Mouse (Mus musculus): ENCODE data around the gene Gm2832. TPM values are rescaled to one million over a fixed set of nuclear protein-coding genes. Genes with fewer than 3 reads are reported as not detected.
"Not testable (repeated sequence)": the region's sequence is repeated elsewhere in the genome, so short reads cannot be mapped to it uniquely, and the experiment has no call there.

Gene Gm2832
- not detected for total RNA-seq (2021)

DNA sequence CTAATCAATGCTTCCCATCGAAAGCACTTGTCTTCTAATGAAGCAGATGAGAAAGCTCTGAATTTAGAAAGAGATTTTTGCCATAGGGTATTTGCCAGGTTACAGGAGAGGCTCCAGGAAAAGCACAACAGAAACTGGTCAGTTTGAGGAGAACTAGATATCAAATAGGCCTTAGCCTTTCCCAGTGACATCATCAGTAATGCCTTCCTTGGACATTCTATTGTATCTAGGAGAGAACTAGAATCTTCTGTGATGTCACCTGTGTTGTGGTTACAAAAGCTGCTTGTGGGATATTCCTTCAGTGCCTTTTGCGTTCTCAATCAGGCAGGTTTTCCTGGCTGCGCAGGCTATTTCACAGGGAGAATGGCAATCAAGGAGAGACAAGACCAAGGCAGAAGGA, at the start of gene Gm2832:
Gene Gm2832, plus strand, starts transcription at position 301 of the 400 bp plus-strand sequence.
- intact Hi-C loops (cut with DNase I); DNase-seq: not testable (repeated sequence)

DNA sequence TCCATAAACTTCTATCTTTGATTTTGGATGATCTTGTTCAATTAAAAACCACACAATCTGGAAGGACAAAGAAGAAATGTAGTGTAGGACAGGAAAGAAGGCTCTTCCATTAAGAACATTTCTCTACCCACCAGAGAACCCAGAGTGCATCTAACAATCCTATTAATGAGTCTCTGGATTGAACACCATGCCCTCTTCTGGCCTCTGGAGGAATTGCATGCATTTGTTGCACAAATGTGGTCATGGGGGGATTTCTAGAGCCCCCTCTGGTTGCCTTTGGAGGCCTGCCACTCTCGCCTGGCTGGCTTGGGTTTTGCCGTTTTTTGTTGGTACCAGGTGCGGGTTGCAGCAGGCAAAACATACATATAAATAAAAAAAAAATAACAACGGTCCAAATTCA, 15.3 kb upstream of the Gm2832 start:
- intact Hi-C loops (cut with DNase I): not testable (repeated sequence)
- peak in 1 of 2 experiments; percentile 43 for DNase-seq

DNA sequence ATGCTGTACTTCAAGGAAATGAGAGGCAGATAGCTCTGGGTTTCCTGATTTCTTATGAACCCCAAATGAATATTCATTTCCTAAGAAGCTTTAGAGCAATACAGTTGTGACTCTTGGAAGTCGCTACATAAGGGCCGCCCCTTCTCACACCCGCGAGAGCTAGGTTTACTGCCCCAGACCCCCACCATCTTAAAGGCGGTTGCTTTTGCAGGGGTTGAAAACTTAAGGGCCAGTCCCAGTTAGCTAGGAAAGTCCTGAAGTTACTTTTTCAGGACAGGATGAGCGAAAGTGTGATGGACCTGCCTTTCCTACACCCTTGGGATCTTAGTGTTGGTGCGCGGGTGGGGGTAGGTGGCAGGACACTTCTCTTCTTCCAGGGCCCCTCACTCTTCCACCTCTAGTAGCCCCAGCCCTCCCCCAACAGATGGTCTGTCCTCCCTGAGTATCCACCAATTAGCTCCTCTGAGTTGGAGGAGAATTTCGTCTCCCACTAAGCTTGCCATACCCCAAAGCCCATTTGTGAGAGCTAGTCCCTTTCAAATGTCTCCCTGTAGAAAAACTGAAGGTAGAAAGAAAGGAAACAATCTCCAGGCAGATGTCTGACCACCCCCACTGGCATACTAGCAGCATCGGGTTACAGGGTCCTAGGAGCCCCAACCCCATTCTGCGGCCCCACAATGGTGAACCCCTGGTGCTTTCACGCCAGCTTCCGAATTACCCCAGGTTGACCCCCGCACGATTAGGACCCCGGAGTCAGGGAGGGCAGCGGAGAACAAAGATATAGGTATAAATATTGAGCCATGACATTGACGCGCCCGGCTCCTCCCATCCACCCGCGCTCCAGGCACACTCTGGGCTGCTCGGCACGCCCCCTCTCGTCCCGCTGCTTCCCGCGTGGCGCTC, 14.5 kb upstream of the Gm2832 start:
- DNase-seq; intact Hi-C loops (cut with DNase I): not testable (repeated sequence)

DNA sequence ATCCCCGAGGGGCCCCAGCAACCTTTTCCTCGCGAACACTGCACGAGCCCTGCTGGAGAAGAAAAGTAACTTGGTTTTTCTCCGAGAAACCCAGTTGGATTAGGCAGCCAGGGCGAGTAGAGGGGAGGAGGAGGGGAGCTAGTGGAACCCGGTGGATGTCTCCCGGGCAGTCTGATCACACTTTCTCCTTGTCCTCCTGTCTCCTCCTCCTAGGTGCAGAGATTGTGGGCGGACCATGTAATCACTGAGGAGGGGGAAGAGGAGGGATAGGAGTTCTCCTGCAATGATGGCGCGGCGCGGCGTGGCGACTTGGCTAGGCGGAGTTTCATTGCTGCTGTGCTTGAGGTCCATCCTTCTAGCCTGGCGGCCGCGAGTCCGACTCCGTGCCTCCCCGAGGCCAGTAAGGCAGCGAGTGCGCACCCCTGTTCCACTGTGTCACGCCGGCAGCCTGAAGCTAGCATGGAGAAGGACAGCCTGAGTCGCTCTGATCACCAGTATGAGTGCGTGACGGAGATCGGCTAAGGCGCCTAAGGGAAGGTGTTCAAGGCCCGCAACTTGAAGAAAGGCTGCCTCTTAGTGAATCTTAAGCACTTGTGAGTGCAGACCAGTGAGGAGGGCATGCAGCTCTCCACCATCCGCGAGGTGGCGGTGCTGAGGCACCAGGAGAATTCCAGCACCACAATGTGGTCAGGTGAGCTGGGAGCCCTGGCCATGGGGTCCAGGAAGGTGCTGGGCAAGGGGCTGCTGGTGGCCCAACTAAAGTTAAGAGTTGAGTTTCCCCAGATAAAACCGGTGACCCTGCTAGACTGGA, 13.6 kb upstream of the Gm2832 start:
- DNase-seq: peak in 1 of 2 experiments; percentile 15
- intact Hi-C loops (cut with DNase I): not testable (repeated sequence)

DNA sequence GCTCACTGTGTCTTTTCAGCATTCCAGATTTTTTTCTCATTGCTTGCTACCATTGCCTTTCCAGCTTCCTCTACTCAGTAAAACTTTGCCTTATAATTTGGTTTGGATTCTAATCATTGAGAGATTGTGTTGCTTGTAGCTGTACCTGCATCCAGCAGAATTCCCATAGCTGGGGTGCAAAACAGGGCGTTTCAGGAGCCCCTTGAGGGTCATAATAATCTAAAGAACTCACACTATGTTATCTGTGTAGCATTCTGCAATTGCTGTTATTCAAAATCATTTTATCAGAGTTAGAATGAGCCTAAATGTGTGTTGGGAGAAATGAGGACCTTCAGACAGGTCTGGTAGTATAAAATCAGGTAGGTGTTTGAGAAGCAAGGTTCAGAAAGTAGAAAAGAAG, 7.4 kb downstream of the Gm2832 start:
- intact Hi-C loops (cut with DNase I); DNase-seq: not testable (repeated sequence)

Other genes with a start within 250 kb of the Gm2832 start
- gene Dydc2, start 209.6 kb upstream of the Gm2832 start, total RNA-seq (2021): not detected
- gene Dydc1, start 205.9 kb upstream of the Gm2832 start, total RNA-seq (2021): not detected
- gene Mat1a, start 173.8 kb upstream of the Gm2832 start, total RNA-seq (2021): not detected
- not detected for gene Sftpa1, start 147.0 kb upstream of the Gm2832 start, total RNA-seq (2021)
- not detected for gene Mbl1, start 127.3 kb upstream of the Gm2832 start, total RNA-seq (2021)
- gene Sftpd, start 93.7 kb upstream of the Gm2832 start, total RNA-seq (2021): not detected
- not detected for gene Gm5798, start 69.8 kb downstream of the Gm2832 start, total RNA-seq (2021)
- not detected for gene Gm7945, start 107.6 kb downstream of the Gm2832 start, total RNA-seq (2021)
- gene Gm6482, start 129.5 kb downstream of the Gm2832 start, total RNA-seq (2021): not detected
- gene Gm7954, start 174.7 kb downstream of the Gm2832 start, total RNA-seq (2021): not detected
- gene Gm3486, start 210.7 kb downstream of the Gm2832 start, total RNA-seq (2021): not detected